Mouse (Mus musculus) MEL (cell line): ENCODE data around the gene Atp1a4.

Experiments used
- BHLHE40 ChIP-seq: IDR thresholded peaks from 2 replicates; pipeline ENCODE4 v1.6.1; 2012; ENCODE audit warnings: low read depth, mild to moderate bottlenecking, inconsistent platforms, low read length, improper control_type of control experiment, borderline replicate concordance
- CTCF ChIP-seq, 3 experiments: IDR thresholded peaks in 2 of 3; conservative IDR thresholded peaks in 1 of 3; 2 replicates each; pipeline ENCODE4 v1.5.1; 2011 to 2012; ENCODE audit warnings: low read length in 3 of 3, low read depth in 2 of 3, mild to moderate bottlenecking in 2 of 3, improper control_type of control experiment in 1 of 3, inconsistent platforms in 1 of 3, mixed read lengths in 1 of 3, moderate library complexity in 1 of 3; ENCODE audit not compliant: control insufficient read depth in 1 of 3, insufficient read depth in 1 of 3, poor library complexity in 1 of 3, severe bottlenecking in 1 of 3
- ELF1 ChIP-seq: IDR thresholded peaks from 2 replicates; pipeline ENCODE4 v1.6.1; 2014; ENCODE audit warnings: low read depth, mild to moderate bottlenecking, inconsistent platforms, low read length, improper control_type of control experiment, moderate library complexity
- EP300 ChIP-seq, 2 experiments: IDR thresholded peaks; 2 replicates each; pipeline ENCODE4 v1.6.1; 2011; ENCODE audit warnings: improper control_type of control experiment in 2 of 2, low read length in 2 of 2, low read depth in 1 of 2, mild to moderate bottlenecking in 1 of 2
- HCFC1 ChIP-seq: IDR thresholded peaks from 2 replicates; pipeline ENCODE4 v1.6.1; 2012; ENCODE audit warnings: low read depth, mild to moderate bottlenecking, inconsistent platforms, low read length, improper control_type of control experiment, moderate library complexity
- MAZ ChIP-seq: IDR thresholded peaks from 2 replicates; pipeline ENCODE4 v1.6.1; 2012; ENCODE audit warnings: low read depth, mild to moderate bottlenecking, inconsistent platforms, low read length, improper control_type of control experiment
- MYB ChIP-seq: IDR thresholded peaks from 2 replicates; pipeline ENCODE4 v1.6.1; 2011; ENCODE audit warnings: mild to moderate bottlenecking, low read depth, low read length, improper control_type of control experiment
- POLR2A ChIP-seq, 2 experiments: IDR thresholded peaks; 2 replicates each; pipeline ENCODE4 v1.6.1; 2011 to 2012; ENCODE audit warnings: low read length in 2 of 2, mild to moderate bottlenecking in 2 of 2, control low read depth in 1 of 2, improper control_type of control experiment in 1 of 2, low read depth in 1 of 2, moderate library complexity in 1 of 2; ENCODE audit not compliant: control insufficient read depth in 1 of 2, insufficient read depth in 1 of 2, poor library complexity in 1 of 2
- POLR2AphosphoS2 ChIP-seq: IDR thresholded peaks from 2 replicates; pipeline ENCODE4 v1.6.1; 2011; ENCODE audit warnings: low read length, improper control_type of control experiment
- RCOR1 ChIP-seq: IDR thresholded peaks from 2 replicates; pipeline ENCODE4 v1.6.1; 2012; ENCODE audit warnings: low read depth, mild to moderate bottlenecking, inconsistent platforms, low read length, improper control_type of control experiment
- SIN3A ChIP-seq: IDR thresholded peaks from 2 replicates; pipeline ENCODE4 v1.6.1; 2012; ENCODE audit warnings: low read length, improper control_type of control experiment, inconsistent platforms
- TBP ChIP-seq: IDR thresholded peaks from 2 replicates; pipeline ENCODE4 v1.8.0; 2011; ENCODE audit warnings: low read depth, low read length, improper control_type of control experiment
- TCF12 ChIP-seq: IDR thresholded peaks from 2 replicates; pipeline ENCODE4 v1.6.1; 2014; ENCODE audit warnings: low read depth, mild to moderate bottlenecking, inconsistent platforms, low read length, improper control_type of control experiment, moderate library complexity
- ZNF384 ChIP-seq: IDR thresholded peaks from 2 replicates; pipeline ENCODE4 v1.6.1; 2012; ENCODE audit warnings: low read depth, mild to moderate bottlenecking, inconsistent platforms, low read length, improper control_type of control experiment

- no peak for TF ChIP-seq CTCF (IDR thresholded peaks at IDR 0.05 in 2 of 3, conservative IDR thresholded peaks at IDR 0.05 in 1 of 3; ENCODE audit: control insufficient read depth in 1 of 3, insufficient read depth in 1 of 3, low read depth in 2 of 3, low read length in 3 of 3, poor library complexity in 1 of 3, severe bottlenecking in 1 of 3)
- TF ChIP-seq BHLHE40: no peak
- TF ChIP-seq TBP: no peak
- TF ChIP-seq POLR2A (IDR thresholded peaks at IDR 0.05; ENCODE audit: control insufficient read depth in 1 of 2, insufficient read depth in 1 of 2, low read depth in 1 of 2, low read length in 2 of 2, poor library complexity in 1 of 2): peak; percentile 24 to 48; a peak in 2 of 4 replicates
- no peak for TF ChIP-seq EP300 (IDR thresholded peaks at IDR 0.05; ENCODE audit: low read depth in 1 of 2, low read length in 2 of 2)
- TF ChIP-seq RCOR1: no peak
- TF ChIP-seq MYB: no peak
- no peak for TF ChIP-seq POLR2AphosphoS2
- TF ChIP-seq ELF1: no peak
- TF ChIP-seq SIN3A: no peak
- no peak for TF ChIP-seq TCF12
- TF ChIP-seq ZNF384: no peak
- TF ChIP-seq MAZ: peak; percentile 58; the same call in 1 of the 2 replicates
- no peak for TF ChIP-seq HCFC1
These were observed 51.9 kb downstream of the Atp1a4 start, which contains the start of gene Pea15a for GRCm38 (mm10) chr1:172206141-172206917.
